17 mouse cellular contexts compared by ENCODE assay signal in the genomic region with DNA sequence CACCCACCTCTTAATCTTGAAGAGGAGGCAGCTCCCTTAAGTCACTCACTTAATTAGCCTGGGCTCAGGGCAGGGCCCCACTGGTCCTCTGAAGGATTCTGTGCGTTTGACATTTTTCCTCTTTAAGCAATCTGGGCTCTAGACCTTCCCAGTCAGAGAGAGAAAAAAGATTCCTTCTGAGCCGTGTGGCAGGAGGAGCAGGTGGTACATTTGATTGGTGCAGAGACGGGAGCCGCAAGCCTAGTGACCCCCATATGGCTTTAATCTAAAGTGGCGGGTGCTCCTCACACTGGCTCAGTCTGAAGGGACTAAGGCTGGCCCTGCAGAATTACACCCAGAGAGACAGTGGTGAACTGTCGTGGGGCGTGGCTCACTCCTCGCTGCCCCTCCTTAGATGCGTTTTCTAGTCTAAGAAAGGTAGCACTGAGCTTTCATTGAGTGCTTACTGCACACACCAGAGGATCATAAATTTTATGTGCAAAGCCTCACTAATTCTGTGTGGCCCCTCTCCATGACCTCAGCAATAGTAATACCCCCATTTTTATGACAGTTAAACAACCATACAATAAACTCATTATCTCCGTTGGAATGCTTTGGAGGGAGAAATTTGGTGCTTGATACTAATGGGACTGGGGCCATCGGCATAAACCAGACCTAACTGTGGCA.
DNase-seq lines count a peak whose midpoint lies in the region; ATAC-seq and TF ChIP-seq lines count a peak whose summit lies in the region.
"Had no signal": no experiment of that assay in that cellular context is flagged by ENCODE, and none has a peak within 500 bp of the region (broad histone marks: within the 10 kb centered on the region; RNA-seq: fewer than 3 reads in every experiment).

No protein-coding gene starts in this region.

- peaks cover 21% of the 10 kb centered on the region for H3K4me1 ChIP-seq in forebrain, embryonic 13.5 days
- H3K4me1 ChIP-seq in forebrain, embryonic 11.5 days (replicated peaks; ENCODE audit: control insufficient read depth, insufficient read depth, low read length) = no peaks in the 10 kb centered on the region
- H3K4me1 ChIP-seq in midbrain, embryonic 13.5 days (replicated peaks) = peaks cover 27% of the 10 kb centered on the region
- H3K4me1 ChIP-seq in midbrain, embryonic 10.5 days = peaks cover 19% of the 10 kb centered on the region
- peaks cover 6% of the 10 kb centered on the region; the same call in 1 of the 2 replicates for H3K4me1 ChIP-seq in small intestine, adult 2 months (ENCODE audit: control insufficient read depth, insufficient read depth, insufficient read length, low read length)
- H3K4me1 ChIP-seq: liver, embryonic 13.5 days had no signal

- TF ChIP-seq POLR2A in small intestine, adult 2 months (IDR thresholded peaks at IDR 0.05; ENCODE audit: low read depth, low read length) = no peak

- 53% methylated on average over 11 of the region's 11 CpGs for WGBS in forebrain, embryonic 13.5 days
- 55% methylated on average over 11 of the region's 11 CpGs for WGBS in forebrain, embryonic 11.5 days
- WGBS in midbrain, embryonic 13.5 days = 53% methylated on average over 11 of the region's 11 CpGs
- 64% methylated on average over 11 of the region's 11 CpGs for WGBS in midbrain, embryonic 10.5 days
- WGBS in large intestine, adult 2 months = 33% methylated on average over 11 of the region's 11 CpGs
- WGBS in small intestine, adult 2 months = 28% methylated on average over 11 of the region's 11 CpGs

- no peaks in the 10 kb centered on the region for H3K27me3 ChIP-seq in forebrain, embryonic 13.5 days
- H3K27me3 ChIP-seq in forebrain, embryonic 11.5 days (ENCODE audit: control insufficient read depth, insufficient read depth, low read length) = no peaks in the 10 kb centered on the region
- H3K27me3 ChIP-seq in midbrain, embryonic 13.5 days = no peaks in the 10 kb centered on the region
- H3K27me3 ChIP-seq in midbrain, embryonic 10.5 days (ENCODE audit: low read depth, poor library complexity, severe bottlenecking) = no peaks in the 10 kb centered on the region
- H3K27me3 ChIP-seq in small intestine, adult 2 months (ENCODE audit: control insufficient read depth, insufficient read depth, low read length) = no peaks in the 10 kb centered on the region
- H3K27me3 ChIP-seq: liver, embryonic 13.5 days; Patski had no signal

- H3K36me3 ChIP-seq in forebrain, embryonic 13.5 days (ENCODE audit: poor library complexity, severe bottlenecking) = no peaks in the 10 kb centered on the region
- H3K36me3 ChIP-seq in forebrain, embryonic 11.5 days (ENCODE audit: control insufficient read depth, insufficient read depth, low read length) = no peaks in the 10 kb centered on the region
- no peaks in the 10 kb centered on the region for H3K36me3 ChIP-seq in midbrain, embryonic 13.5 days
- no peaks in the 10 kb centered on the region for H3K36me3 ChIP-seq in midbrain, embryonic 10.5 days
- no peaks in the 10 kb centered on the region for H3K36me3 ChIP-seq in small intestine, adult 2 months (ENCODE audit: control insufficient read depth, insufficient read depth, low read length)
- H3K36me3 ChIP-seq: kidney, embryonic 15.5 days; liver, embryonic 13.5 days had no signal

- peak; percentile 28; the same call in 1 of the 2 replicates for ATAC-seq in forebrain, embryonic 13.5 days
- ATAC-seq in forebrain, embryonic 11.5 days (replicated peaks; ENCODE audit: low FRiP score) = no peak
- ATAC-seq in midbrain, embryonic 13.5 days = peak; percentile 80
- ATAC-seq: Patski had no signal

- no peak for DNase-seq in forebrain, embryonic 11.5 days (ENCODE audit: low spot score)
- no peak for DNase-seq in midbrain, embryonic 10.5 days (ENCODE audit: low spot score)
- DNase-seq in large intestine, adult 2 months (ENCODE audit: low read depth, low spot score) = peak; percentile 35
- DNase-seq in urinary bladder, postnatal 14 days (ENCODE audit: low spot score) = no peak
- DNase-seq in spleen, postnatal 14 days (ENCODE audit: low spot score in 2 of 2) = no peak
- DNase-seq: cerebellum, adult 2 months; heart, postnatal 36 days; layer of hippocampus, adult 9-11 months; liver, embryonic 13.5 days; lung, postnatal 10 days; right cerebral cortex, postnatal 4 days; thymus, postnatal 25 days had no signal

- no peak overlapping the region for H3K9ac ChIP-seq in forebrain, embryonic 13.5 days
- H3K9ac ChIP-seq in forebrain, embryonic 11.5 days (ENCODE audit: low read length) = no peak overlapping the region
- no peak overlapping the region for H3K9ac ChIP-seq in midbrain, embryonic 13.5 days (replicated peaks)
- H3K9ac ChIP-seq: kidney, embryonic 15.5 days; liver, embryonic 13.5 days had no signal

- H3K27ac ChIP-seq in forebrain, embryonic 13.5 days = no peak overlapping the region
- no peak overlapping the region for H3K27ac ChIP-seq in forebrain, embryonic 11.5 days (ENCODE audit: low read depth, low read length)
- H3K27ac ChIP-seq in midbrain, embryonic 13.5 days = peak overlapping the region; percentile 30
- no peak overlapping the region for H3K27ac ChIP-seq in midbrain, embryonic 10.5 days (replicated peaks)
- peak overlapping the region; percentile 74 for H3K27ac ChIP-seq in small intestine, adult 2 months (ENCODE audit: insufficient read depth, low read depth, low read length)
- H3K27ac ChIP-seq: kidney, embryonic 15.5 days; liver, embryonic 13.5 days had no signal

- H3K4me2 ChIP-seq in forebrain, embryonic 13.5 days = no peak overlapping the region
- H3K4me2 ChIP-seq in forebrain, embryonic 11.5 days (ENCODE audit: low read depth, low read length, severe bottlenecking) = no peak overlapping the region
- no peak overlapping the region for H3K4me2 ChIP-seq in midbrain, embryonic 13.5 days (replicated peaks)
- H3K4me2 ChIP-seq: kidney, embryonic 15.5 days; liver, embryonic 13.5 days had no signal

- no peak for TF ChIP-seq CTCF in small intestine, adult 2 months (IDR thresholded peaks at IDR 0.05; ENCODE audit: extremely low read depth, insufficient read length, insufficient replicate concordance, low read depth, low read length)

- H3K4me3 ChIP-seq in forebrain, embryonic 13.5 days = no peak overlapping the region
- H3K4me3 ChIP-seq in forebrain, embryonic 11.5 days (ENCODE audit: low read depth, low read length) = no peak overlapping the region
- H3K4me3 ChIP-seq in midbrain, embryonic 13.5 days (replicated peaks) = no peak overlapping the region
- H3K4me3 ChIP-seq in midbrain, embryonic 10.5 days = no peak overlapping the region
- H3K4me3 ChIP-seq in small intestine, adult 2 months (ENCODE audit: low read depth, low read length) = no peak overlapping the region
- H3K4me3 ChIP-seq: kidney, embryonic 15.5 days; liver, embryonic 13.5 days had no signal

- no peaks in the 10 kb centered on the region for H3K9me3 ChIP-seq in forebrain, embryonic 13.5 days (replicated peaks)
- H3K9me3 ChIP-seq in forebrain, embryonic 11.5 days (ENCODE audit: control insufficient read depth, low read length) = no peaks in the 10 kb centered on the region
- no peaks in the 10 kb centered on the region for H3K9me3 ChIP-seq in midbrain, embryonic 13.5 days
- H3K9me3 ChIP-seq in midbrain, embryonic 10.5 days (replicated peaks) = no peaks in the 10 kb centered on the region
- H3K9me3 ChIP-seq: kidney, embryonic 15.5 days; liver, embryonic 13.5 days had no signal

Comparison
In these comparisons a context has a peak if more than half of its experiments do, and no peak if none do; other contexts are left out.
1. H3K27ac ChIP-seq: peak in midbrain, embryonic 13.5 days (single experiment) and small intestine, adult 2 months (single experiment); none in forebrain, embryonic 13.5 days (single experiment), forebrain, embryonic 11.5 days (single experiment) and midbrain, embryonic 10.5 days (single experiment).